Mouse (Mus musculus) mouse embryonic stem cell (cell line): ENCODE measurements around the gene Ercc6.

Source experiments
- in situ Hi-C, 2 experiments: fragments of 300-500 bp; cut with MboI; formaldehyde crosslinking; loops; 1 replicate in 1 of 2; 3 replicates in 1 of 2; pipeline ENCODE4 v1.14.3; 2019 to 2020; ENCODE audit warnings: low sequenced_read_pairs in 2 of 2, low pct_unique_long_range_greater_than_20kb in 1 of 2, mixed read lengths in 1 of 2; ENCODE audit not compliant: unreplicated experiment in 1 of 2

The Ercc6 gene

DNA sequence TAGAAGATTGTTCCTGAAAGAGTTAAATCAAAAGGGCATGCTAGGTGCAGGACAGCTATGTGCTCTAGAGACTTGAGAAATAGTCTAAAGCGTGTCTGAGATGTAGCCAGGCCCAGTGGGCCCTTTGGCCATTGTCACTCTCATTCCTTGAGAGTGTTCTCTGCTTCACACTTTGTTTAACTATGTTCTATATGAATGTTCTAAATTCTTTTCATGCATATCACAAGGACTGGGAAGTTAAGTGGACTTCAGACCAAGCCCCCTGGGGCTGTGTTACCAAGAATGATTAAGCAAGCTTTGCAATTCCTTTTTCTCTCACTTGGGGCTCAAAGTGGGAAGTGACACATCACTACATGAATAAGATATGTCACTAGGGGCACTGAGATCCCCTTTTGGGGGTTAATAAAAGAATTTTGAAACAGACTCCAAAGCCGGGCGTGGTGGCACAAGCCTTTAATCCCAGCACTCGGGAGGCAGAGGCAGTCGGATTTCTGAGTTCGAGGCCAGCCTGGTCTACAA is 3.8 kb upstream of the Ercc6 start:
- in situ Hi-C loops = no loop called here

DNA sequence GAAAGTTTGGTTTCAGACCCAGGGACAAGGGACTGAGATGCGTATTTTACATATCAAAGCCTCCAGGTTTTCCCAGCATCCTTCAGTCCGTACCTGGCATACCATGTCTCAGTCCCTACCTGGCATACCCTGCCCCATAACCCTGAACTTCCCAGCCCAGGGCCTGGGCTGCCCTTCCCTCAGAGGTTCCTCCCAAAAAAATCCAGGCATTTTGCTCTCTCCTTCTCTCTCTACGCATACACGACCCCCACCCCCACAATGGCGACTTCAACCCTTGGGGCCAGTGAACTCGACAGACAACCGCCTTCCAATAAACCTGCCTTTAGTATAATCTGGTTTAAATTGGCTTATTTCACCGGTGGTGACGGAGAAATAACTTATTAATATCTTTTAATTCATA is 409 bp upstream of the Ercc6 start:
- in situ Hi-C loops = no loop called here

DNA sequence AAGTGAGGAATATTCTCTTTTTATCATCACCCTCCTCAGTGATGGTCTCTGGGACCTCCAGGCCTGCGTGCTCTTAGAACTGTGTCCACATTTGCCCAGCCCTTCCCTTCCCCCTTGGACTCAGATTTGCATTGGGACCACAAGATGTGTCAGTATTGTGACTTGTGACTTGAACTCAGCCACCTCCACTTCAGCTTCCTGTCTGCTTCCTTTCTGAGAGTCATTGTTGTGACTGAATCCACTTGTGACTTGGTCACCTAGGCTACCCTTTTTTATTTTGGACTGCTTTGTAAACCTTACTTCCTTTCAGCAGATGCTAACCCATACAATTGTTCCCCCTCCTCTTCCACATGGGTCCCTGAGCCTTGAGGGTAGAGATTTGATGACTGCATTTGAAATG is 2.8 kb downstream of the Ercc6 start:
- in situ Hi-C loops = no loop called here

DNA sequence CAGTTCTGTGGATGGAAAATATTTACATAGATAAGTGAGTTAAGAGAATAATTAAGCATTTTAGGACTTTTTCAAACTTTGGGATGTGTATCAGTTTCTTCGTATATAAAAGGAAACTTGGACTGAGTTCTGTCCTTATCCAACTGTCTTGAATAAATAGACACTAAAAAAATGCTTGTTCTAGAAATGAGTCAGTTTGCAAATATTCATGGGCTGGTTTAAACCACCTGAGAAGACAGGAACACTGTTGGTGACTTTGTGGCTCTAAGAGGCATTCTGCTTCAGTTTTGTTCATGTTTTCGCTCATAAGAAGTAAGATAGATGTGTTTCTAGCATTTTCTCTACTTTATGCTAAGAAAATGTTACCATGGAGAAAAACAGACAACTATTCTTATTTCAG is 5.2 kb downstream of the Ercc6 start:
- in situ Hi-C loops = no loop called here

DNA sequence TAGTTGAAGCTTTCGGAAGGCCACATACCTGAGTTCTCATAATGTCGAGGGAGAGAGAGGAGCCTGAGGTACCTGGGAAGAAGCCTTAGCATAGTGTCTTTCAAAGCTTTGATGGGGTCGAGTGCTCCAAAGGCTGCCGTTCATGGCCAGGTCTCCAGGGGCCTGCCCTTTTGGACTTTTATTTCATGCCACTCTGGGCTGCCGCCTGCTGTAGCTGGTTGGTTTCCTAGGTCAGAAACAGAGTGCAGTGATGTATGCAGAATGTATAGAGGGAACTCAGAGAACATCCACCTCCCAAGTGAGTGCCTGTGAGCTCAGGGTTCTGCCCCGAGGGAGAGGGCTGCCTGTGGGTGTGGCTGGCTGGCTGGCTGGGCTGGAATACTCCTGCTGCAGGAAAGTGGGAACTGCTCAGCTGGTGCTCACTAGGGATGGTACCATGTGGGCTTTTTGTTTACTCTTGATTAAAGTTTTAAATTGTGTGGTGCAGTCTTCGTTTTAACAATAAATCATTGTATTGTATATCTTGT is 7.1 kb downstream of the Ercc6 start:
- in situ Hi-C loops = no loop called here

DNA sequence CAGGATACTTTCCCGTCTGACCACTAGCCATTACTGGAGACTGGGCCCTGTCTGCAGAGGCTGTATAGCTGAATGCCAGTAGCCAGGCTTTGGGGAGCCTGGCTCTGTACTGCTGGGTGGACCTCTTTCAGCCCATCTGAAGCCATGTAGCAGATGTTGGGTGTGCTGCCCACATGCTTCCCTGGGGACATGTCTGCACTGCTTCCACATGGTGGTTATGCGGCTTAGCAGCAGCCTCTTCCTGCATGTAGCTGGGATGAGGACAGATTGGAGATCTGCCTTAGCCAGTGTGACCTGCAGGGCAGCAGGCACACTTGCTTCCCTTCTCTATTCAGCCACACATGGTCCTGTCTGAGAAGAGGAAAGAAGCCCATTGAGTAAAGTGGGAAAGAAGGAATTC is 9.0 kb downstream of the Ercc6 start:
- in situ Hi-C loops = no loop called here

DNA sequence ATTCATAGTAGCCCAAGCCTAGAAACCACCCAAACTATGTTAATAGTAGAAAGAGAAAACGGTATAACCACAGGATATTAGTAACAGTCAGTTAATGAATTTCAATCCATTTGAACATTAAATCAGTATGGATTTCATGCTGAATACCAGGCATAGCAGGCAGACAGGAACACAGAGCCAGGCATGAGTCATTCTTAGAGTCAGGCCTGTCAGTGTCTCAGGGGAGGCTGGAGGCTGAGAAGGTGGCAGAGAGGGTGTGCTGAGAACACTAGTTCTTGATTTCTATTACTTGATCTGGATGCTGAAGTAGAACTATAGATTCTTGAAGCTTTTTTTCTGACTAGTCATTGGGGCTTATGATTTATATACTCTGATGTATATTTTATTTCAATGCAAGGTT is 10.8 kb downstream of the Ercc6 start:
- in situ Hi-C loops = no loop called here

DNA sequence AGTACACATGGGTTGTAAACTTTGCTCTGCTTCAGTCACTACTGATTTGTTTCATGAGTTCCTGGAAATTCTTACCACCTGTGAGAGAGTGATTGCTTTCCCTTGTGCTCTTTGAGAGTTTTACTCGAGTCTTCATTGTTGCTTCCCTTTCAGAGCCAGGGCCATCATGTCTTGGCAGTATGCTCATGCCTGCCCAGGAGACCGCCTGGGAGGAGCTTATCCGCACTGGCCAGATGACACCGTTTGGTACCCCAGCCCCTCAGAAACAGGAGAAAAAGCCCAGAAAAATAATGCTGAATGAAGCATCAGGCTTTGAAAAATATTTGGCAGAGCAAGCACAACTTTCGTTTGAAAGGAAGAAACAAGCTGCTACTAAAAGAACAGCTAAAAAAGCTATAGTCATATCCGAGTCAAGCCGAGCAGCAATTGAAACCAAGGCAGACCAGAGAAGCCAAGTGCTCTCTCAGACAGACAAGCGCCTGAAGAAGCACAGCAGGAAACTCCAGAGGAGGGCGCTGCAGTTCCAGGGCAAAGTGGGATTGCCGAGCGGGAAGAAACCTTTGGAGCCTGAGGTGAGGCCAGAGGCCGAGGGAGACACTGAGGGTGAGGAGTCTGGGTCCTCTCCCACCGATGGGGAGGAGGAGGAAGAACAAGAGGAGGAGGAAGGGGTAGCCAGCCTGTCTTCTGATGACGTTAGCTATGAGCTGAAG is 12.8 kb downstream of the Ercc6 start:
- in situ Hi-C loops = no loop called here

DNA sequence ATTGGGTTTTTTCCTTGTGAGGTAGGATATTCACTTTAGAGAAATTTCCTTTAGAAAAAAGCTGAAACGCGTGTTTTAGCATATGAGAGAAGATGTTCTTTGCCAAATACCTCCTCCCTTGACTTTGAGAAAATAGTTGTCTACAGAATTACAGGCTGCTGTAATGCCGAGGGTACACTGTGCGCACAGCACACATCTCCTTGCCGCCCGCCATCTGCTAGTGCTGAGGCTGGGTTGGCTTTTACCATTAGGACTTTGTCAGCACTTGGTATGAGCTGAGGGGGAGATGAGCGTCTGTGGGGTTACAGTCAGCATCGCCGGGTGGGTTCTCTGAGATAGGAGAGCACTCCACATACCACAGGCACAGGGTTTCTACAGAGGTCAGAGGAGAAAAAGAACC is 13.9 kb downstream of the Ercc6 start:
- in situ Hi-C loops = no loop called here

DNA sequence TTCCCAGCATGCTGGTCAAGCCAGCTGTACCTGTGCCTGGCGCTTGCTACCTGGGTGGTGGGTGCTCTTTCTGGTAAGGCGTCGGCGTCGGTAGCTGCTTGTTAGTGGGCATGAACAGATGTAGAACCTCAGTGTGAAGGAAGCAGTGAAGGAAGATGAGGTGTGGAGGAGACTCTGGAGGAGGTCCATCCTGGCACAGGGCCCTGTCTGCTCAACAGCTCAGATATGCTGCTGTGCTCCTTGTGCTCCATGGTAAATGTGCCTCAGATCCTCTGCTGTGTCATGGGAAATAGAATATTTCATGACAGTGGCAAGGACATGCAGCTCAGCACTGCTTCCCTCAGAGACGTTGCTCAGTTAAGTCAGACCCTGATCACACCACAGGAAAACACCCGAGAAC is 15.7 kb downstream of the Ercc6 start:
- in situ Hi-C loops = no loop called here

DNA sequence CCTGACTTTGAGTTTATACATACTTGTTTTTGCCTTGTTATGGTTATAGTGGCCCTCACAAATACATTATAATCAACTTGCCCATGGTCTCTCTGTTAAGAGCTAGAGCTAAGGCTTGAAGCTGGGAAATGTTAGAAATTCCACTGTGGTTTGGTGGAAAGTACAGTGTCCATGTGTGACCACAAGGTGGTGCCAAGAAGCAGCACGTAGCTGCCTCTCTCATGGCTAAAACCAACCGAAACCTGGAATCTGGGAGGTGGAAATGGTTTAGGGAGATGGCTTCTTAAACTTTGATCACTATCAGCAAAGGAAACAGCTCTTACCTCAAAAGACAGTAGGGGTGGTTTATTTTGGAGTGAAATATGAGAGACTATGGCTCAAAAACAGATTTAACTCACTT is 17.6 kb downstream of the Ercc6 start:
- in situ Hi-C loops = no loop called here

DNA sequence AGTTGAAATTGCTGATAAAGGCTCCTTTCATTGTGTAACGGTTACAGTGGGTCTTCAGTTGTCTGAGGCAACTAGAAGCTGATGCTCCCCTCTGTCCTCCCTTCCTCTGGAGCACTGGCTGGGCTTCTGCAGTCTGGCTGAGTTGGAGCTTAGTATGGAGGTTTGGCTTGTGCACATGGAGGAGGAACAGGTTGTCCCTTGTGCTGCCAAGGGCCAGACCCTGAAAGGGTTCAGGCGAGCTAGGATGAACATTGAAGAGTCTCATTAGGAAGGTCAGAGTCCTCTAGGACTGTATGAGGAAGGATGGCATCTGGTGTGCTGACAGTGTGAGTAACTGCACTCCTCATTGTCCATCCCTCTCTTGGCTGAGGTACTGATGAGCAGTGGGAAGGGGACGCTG is 18.1 kb downstream of the Ercc6 start:
- in situ Hi-C loops = no loop called here

DNA sequence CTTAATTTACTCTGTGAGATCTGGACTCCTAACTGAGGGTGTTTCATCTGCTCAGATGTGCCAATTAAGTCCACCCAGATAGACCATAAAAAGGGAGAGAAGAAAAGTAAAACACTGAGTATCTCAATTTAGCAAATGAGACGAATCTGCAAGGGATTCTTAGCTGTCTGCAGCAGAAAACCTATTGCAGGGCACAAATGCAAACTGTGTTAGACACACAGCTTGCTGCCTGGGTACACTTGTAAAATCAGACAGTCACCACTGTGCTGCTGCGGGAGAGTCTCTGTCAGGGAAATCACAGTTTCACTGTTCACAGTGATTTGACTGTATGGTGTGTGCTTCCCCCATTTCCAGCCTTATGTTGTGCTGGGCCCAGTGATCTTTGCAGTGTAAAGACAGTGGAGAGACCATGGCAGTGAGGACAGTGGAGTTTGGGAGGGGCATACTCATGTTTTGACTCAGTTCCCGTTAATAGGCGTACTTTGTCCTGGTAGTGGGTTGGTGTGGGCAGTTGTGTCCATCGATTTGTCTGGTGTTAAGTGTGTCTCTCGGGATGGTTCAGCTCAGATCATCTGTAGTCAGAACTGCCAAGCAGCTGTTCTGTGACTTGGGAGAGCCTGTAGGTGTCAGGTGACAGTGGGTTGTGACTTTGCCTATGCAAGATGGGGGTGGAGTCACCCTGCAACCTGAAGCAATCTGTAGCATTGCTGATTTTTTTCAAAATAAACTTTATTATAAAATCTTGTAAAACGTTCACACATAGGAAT is 19.2 kb downstream of the Ercc6 start:
- in situ Hi-C loops = no loop called here

DNA sequence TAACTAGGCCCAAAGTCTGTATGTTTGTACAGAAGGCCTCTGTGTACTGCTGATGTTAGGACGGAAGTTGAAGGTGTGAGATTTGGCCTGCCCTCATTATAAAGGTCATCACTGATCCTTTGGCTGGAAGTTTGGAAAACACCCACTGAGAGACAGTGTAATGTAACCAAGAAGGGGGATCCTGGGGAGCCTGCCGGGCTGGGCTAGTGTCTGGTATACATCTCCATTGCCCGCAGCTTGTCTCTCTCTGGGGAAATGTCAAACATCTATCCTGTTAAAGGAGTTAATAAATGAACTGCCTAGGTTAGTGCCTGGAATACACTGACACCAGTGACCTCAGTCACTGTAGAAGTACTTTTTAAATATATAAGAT is 19.8 kb downstream of the Ercc6 start:
- in situ Hi-C loops = no loop called here

DNA sequence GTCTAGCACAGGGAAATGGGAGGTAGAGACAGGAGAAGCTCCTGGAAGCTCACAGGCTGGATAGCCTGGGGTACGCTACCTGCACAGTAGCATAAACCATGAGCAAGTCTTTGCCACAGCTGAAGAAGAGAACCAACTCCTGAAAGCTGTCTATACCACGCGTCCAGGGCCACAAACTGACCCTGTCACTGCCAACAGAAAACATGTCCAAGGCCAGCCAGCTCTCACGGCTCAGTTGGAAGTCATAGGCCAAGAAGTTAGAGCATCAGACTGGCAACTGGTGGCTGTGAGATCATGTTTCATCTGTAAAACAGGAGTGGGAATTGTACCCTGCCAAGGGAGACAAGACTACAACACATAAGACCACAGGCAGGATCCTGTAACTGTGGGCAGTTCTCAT is 20.3 kb downstream of the Ercc6 start:
- in situ Hi-C loops = no loop called here

DNA sequence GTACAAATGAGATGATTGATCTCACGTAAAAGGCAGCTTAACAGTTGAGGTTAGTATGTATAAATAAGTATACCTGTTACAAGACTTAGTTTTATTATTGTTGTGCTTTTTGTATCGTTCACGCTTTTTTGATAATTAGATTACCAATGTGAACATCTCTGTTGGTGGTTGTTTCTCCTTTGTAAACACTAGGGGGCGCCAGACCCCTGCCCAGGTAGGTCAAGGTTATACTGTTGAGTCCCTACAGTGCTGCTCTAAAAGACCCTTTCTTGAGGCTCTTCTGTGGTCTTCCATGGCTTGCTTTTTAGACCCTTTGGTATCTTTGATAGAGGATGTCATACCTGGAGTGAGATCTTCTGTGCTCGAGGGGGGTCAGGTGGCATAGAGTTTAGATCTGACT is 20.8 kb downstream of the Ercc6 start:
- in situ Hi-C loops = no loop called here

DNA sequence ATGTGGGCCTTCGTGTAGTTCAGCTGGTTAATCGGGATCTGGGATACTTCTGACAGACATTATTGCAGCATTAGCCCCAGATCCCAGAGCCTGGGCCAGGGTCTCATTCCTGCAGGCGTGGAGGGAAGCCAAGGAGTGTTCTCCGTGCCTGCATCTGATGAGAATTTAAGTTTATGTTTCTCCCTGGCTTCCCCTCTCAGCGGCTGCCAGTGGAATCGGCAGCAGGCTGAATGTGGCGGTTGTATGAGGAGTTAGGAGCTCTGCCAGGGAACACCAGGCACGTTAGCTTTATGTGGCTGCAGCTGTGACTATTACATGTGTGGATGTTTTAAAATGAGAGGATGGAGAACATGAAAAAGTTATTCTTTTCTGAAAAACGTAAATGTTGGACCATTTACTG is 23.4 kb downstream of the Ercc6 start:
- in situ Hi-C loops = no loop called here

DNA sequence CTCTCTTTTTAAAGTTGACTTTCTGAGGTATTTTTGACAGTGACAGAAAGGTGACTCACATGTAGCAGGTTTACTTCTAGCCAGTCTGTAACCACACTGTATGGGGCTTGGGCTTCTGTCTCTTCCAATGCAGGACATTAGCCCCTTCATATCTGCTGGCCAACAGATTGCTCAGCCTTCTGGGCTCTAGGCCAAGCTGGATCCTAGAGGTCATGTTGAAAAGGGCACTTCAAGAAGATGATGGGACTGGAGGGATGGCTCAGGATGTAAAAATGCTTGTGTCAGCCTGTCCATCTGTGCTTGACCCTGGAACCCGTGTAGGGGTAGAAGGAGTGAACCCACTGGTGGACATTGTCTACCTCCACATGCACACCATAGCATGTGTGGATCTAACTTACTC is 24.8 kb downstream of the Ercc6 start:
- in situ Hi-C loops = no loop called here

DNA sequence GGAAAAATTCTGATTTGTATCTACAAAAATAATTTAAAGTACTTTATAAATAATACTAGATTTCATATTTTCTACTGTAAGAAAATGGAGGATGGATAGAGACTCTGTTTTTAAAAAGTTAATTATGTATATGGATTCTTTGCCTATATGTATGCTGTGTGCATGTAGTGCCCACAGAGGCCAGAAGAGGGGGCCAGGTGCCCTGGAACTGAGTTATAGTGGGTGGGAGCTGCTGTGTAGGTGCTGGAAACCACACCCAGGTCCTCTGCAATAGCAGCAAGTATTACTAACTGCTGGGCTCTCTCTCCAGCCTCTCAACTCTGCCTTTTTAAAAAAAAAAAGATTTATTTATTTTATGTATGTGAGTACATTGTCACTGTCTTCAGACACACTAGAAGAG is 29.8 kb downstream of the Ercc6 start:
- in situ Hi-C loops = no loop called here

DNA sequence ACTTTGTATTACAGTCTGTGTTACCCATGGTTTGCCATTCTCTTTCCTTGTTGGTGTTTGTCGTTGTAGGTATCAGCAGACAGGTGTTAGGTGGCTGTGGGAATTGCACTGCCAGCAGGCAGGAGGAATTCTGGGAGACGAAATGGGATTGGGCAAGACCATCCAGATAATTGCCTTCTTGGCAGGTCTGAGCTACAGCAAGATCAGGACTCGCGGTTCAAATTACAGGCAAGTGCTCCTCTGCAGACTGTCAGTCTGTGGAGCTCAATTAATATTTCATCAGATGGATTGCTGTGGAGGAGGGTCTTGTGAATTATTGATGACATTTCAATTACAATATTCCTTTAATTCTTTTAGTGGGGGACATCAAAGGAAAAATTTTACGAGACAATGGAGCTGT is 33.4 kb downstream of the Ercc6 start:
- in situ Hi-C loops = no loop called here
